11 mouse cellular contexts compared by ENCODE assay signal in genomic region chr11:118940539-118940938, GRCm38 (mm10). TPM values are rescaled to one million over a fixed set of nuclear protein-coding genes. Genes with fewer than 3 reads are reported as not detected.
DNase-seq lines count a peak whose midpoint lies in the region; ATAC-seq lines count a peak whose summit lies in the region.
"Had no signal": no experiment of that assay in that cellular context is flagged by ENCODE, and none has a peak within 500 bp of the region (broad histone marks: within the 10 kb centered on the region; RNA-seq: fewer than 3 reads in every experiment).

No protein-coding gene starts in this region.

- peak; percentile 27 for DNase-seq in adrenal gland, postnatal 25 days
- no peak for DNase-seq in adrenal gland, adult (ENCODE audit: inconsistent age in 2 of 2, low spot score in 1 of 2)
- DNase-seq in retina, postnatal 1 day: peak; percentile 72
- no peak for DNase-seq in retina, embryonic 14.5 days (ENCODE audit: low spot score)
- peak; percentile 84 to 92 for DNase-seq in layer of hippocampus, postnatal 14 days (ENCODE audit: low spot score in 2 of 2)
- no peak for DNase-seq in embryo, embryonic 10 days (ENCODE audit: low spot score)
- no peak for DNase-seq in adrenal gland, adult 18-20 months (ENCODE audit: low spot score in 2 of 2)
- DNase-seq: kidney, adult 11 months had no signal

- no peak for ATAC-seq in activated CD4-positive, CD25-positive, alpha-beta regulatory T cell, adult 4 months
- ATAC-seq: liver, embryonic 12.5 days; midbrain, embryonic 13.5 days had no signal

RNA-seq across cellular contexts. Expression of gene Rbfox3, which starts 29.1 kb away (rescaled TPM):
- 6.2 and 7.2 TPM in 2 replicates for total RNA-seq in adrenal gland, postnatal 25 days (2021)
- total RNA-seq in layer of hippocampus, postnatal 14 days (2021): 100 to 1,000 TPM; 224 to 233 TPM
- under 1 TPM in 1 of 2 experiments, not detected in 1; 0.11 TPM for polyA plus RNA-seq in activated CD4-positive, CD25-positive, alpha-beta regulatory T cell, adult 4 months (2017; shearing (Covaris generic))
- 1 to 10 TPM; 3.7 to 5.0 TPM for total RNA-seq in adrenal gland, adult 18-20 months (2021)

RNA-seq across cellular contexts. Expression of gene Enpp7, which starts 47.4 kb away (rescaled TPM):
- total RNA-seq in adrenal gland, postnatal 25 days (2021): not detected in 2 replicates
- not detected for total RNA-seq in layer of hippocampus, postnatal 14 days (2021)
- not detected for polyA plus RNA-seq in activated CD4-positive, CD25-positive, alpha-beta regulatory T cell, adult 4 months (2017; shearing (Covaris generic))
- not detected for total RNA-seq in adrenal gland, adult 18-20 months (2021)
- polyA plus RNA-seq: liver, embryonic 12.5 days; midbrain, embryonic 13.5 days had no signal

Comparison
In these comparisons a context has a peak if more than half of its experiments do, and no peak if none do; other contexts are left out.
1. DNase-seq: peak in adrenal gland, postnatal 25 days (single experiment), retina, postnatal 1 day (single experiment) and layer of hippocampus, postnatal 14 days (2 of 2); none in adrenal gland, adult (0 of 2), retina, embryonic 14.5 days (single experiment), embryo, embryonic 10 days (single experiment) and adrenal gland, adult 18-20 months (0 of 2).
2. RNA of gene Rbfox3, which starts 29.1 kb away (total RNA-seq): 224 to 233 TPM in layer of hippocampus, postnatal 14 days; 6.2 to 7.2 TPM in adrenal gland, postnatal 25 days and 3.7 to 5.0 TPM in adrenal gland, adult 18-20 months; every median in the first group is over 10 times any median in the second.